Mouse (Mus musculus): ENCODE measurements around the gene Atat1. TPM values are rescaled to one million over a fixed set of nuclear protein-coding genes. Genes with fewer than 3 reads are reported as not detected.

Atat1 gene
- polyA plus RNA-seq, 1 experiment from 2014 or later: 124 TPM

DNA sequence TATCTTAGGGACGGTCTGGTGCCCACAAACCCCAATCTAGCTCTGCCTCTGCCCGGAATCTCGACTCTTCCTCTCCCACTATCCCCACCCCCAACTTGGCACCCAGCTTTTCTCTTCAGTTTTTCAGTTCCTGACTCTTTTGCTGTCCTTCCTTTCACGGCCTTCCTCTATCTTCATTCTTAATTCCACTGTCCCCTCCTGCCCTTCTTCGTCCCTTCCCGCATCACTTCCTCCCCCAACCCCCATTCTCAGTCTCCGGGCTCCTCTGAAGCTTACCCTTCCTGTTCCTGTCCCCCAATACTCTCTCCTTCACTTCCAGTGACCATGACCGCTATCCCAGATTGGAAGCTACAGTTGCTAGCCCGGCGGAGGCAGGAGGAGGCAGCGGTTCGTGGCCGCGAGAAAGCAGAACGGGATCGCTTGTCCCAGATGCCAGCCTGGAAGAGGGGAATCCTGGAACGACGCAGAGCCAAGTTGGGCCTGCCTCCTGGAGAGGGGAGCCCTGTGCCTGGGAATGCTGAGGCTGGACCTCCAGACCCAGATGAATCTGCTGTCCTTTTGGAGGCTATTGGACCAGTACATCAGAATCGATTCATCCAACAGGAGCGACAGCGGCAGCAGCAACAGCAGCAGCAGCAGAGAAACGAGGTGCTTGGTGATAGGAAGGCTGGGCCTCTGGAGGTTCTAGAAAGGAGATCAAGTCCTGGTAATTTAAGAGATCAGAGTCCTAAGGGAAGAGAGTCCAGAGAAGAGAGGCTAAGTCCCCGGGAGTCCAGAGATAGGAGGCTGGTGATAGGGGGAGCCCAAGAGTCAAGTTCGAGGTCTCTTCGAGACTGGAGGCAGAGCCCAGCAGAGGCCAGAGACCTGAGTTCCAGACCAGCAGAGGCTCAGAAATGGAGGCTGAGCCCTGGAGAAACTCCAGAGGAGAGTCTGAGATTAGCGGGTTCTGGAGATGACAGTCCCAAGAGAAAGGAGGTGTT is 42.7 kb downstream of the Atat1 start:
- Histone ChIP-seq H3K27ac (replicated peaks) (peak overlapping the region; percentile 99), H3K4me1 (peaks cover 78% of the 10 kb centered on the region), H3K9me3 (replicated peaks) (peaks cover 11% of the 10 kb centered on the region), H3K27me3 (ENCODE audit: low read depth, poor library complexity, severe bottlenecking) (no peaks in the 10 kb centered on the region), H3K4me3 (peak overlapping the region; percentile 82), H3K36me3 (peaks cover 57% of the 10 kb centered on the region)
- 13% methylated on average over 26 of the region's 26 CpGs for WGBS
- peak; percentile 46 for DNase-seq (ENCODE audit: low spot score)

DNA sequence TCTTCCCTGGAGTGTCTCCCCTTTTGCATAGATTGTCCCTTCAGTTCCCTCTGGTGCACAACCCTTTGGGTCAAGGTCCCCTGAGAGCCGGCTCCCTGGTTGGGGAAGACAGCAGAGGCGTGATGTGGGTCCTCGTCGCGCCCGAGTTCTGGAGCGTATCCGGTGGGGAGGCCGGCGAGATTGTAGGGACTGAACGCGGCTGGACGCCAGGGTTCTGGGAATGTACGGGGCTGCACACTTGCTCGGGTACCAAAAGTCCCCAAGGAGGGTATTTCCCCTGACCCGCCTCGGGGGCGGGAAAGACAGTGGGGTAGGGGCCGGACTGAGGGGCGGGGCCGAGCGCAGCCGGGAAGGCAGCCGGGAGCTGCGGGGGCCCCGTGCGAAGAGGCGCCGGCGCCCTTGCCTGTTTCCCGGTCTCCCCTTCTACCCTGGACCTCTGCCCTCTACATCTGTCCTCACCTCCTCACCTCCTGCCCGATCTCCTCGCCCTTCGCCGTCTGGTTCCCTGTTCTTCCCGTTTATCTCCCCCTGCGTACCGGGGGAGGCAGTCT is 43.5 kb downstream of the Atat1 start:
- Histone ChIP-seq H3K27ac (replicated peaks) (peak overlapping the region; percentile 99), H3K4me3 (peak overlapping the region; percentile 82), H3K36me3 (peaks cover 50% of the 10 kb centered on the region), H3K4me1 (peaks cover 77% of the 10 kb centered on the region), H3K9me3 (replicated peaks) (peaks cover 10% of the 10 kb centered on the region), H3K27me3 (ENCODE audit: low read depth, poor library complexity, severe bottlenecking) (no peaks in the 10 kb centered on the region)
- DNase-seq (ENCODE audit: low spot score): no peak
- under 1% methylated on average over 37 of the region's 38 CpGs for WGBS

DNA sequence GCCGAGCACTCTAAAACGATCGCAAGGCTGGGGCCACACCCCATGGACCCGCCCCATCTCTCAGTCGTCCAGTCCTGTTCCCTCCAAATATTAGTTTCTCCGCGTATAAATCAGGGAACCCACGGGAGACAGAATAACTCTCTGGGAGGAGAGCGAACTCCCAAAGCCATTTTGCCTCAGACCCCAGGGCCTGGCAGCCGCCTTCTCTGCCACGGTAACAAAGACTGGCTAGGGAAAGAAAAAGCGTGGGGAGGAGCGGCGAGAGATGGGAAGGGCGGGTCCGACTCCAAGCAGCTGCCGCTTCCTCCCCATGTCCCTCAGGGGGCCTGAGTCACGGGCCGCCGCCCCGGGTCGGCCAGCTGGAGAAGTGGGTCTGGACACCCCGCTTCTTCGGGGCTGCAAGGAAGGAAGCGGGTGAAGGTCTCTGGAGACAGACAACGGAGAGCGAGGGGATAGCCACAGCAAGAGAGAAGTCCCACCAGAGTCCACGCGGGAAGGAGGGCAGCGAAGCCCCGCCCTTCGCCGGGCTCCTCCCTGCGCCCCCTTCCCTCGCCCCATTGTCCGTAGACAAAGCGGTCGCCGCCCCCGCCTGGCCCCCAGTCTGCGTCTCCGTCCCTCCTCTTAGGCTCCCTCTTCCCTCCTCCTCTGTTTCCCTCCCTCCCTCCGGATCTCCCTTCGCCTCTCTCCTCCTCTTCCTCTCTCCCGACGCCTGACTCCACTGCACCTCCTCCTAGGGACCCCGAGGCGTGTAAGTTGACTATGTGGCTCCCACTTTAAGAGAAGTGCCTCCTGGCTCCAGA is 44.2 kb downstream of the Atat1 start, which contains the start of gene Ppp1r18:
Gene Ppp1r18, plus strand, starts transcription at position 113 of the 800 bp plus-strand sequence.
- Histone ChIP-seq H3K27me3 (ENCODE audit: low read depth, poor library complexity, severe bottlenecking) (no peaks in the 10 kb centered on the region), H3K36me3 (peaks cover 43% of the 10 kb centered on the region), H3K27ac (replicated peaks) (peak within 1 kb of the TSS; percentile 99), H3K4me1 (peaks cover 79% of the 10 kb centered on the region), H3K9me3 (replicated peaks) (peaks cover 3% of the 10 kb centered on the region; the same call in 1 of the 2 replicates), H3K4me3 (peak within 1 kb of the TSS; percentile 82)
- DNase-seq (ENCODE audit: low spot score): peak; percentile 92
- WGBS: under 1% methylated on average over 47 of the region's 48 CpGs

DNA sequence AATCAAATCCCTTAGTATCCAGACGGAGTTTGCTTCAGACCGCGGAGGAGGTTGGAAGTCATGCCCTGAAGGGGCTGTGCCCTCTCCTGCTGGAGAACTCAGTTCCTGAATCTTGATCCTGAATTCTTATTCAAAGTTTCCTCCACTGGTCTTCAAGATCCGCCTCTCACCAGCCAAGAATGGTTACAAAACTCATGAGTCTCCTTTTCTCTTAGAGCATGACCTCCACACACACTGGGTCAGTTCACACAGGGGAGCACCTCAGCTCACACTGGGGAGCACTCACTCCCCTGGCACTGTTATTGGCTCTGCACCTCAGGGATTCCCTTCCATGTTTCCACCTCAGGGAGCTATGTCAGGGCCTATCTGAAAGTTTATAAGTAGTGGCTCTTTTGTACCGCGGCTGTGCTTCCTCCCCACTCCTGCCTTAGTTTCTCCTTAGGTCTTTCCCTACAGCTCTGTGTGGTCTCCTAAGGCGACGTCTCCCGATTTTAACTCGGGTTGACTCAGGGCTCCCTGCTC is 45.0 kb downstream of the Atat1 start:
- no peaks in the 10 kb centered on the region for H3K9me3 ChIP-seq (replicated peaks)
- H3K4me3 ChIP-seq: peak overlapping the region; percentile 82
- H3K36me3 ChIP-seq: peaks cover 38% of the 10 kb centered on the region
- H3K4me1 ChIP-seq: peaks cover 75% of the 10 kb centered on the region
- no peaks in the 10 kb centered on the region for H3K27me3 ChIP-seq (ENCODE audit: low read depth, poor library complexity, severe bottlenecking)
- 21% methylated on average over 10 of the region's 10 CpGs for WGBS
- peak; percentile 27 for DNase-seq (ENCODE audit: low spot score)
- H3K27ac ChIP-seq (replicated peaks): peak overlapping the region; percentile 99

DNA sequence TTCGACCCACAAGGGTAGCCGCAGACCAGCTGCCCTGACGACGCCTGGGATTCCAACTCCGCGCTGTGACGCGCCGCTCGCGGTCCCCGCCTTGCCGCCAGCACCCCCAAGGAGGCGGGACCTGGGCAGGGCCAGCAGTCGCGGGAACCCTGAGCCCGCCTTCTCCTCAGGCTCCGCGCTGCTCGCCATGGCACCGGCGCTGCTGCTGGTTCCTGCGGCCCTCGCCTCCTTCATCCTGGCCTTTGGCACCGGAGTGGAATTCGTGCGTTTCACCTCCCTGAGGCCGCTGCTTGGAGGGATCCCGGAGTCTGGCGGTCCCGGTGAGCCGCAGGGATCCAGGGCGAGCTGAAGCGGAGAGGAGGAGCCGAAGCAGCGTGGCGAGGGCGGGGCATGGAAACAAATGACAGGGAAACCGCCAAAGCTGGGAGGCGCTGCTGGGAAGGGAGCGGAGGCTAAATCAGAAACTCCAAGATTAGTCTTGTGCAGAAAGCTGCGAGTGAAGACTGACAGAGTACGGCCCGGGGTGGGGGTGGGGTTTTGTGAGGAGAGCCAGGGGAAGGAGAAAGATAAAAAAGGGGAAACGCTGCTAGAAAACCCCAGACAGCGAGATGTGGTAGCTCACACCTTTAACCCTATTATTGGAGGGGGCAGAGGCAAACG is 48.5 kb downstream of the Atat1 start, which contains the start of gene Nrm:
Gene Nrm, plus strand, starts transcription at position 121 of the 660 bp plus-strand sequence.
- peak within 1 kb of the TSS; percentile 95 for H3K27ac ChIP-seq (replicated peaks)
- H3K9me3 ChIP-seq (replicated peaks): no peaks in the 10 kb centered on the region
- WGBS: under 1% methylated on average over 47 of the region's 47 CpGs
- peaks cover 39% of the 10 kb centered on the region for H3K4me1 ChIP-seq
- peak; percentile 92 for DNase-seq (ENCODE audit: low spot score)
- H3K27me3 ChIP-seq (ENCODE audit: low read depth, poor library complexity, severe bottlenecking): no peaks in the 10 kb centered on the region
- peaks cover 52% of the 10 kb centered on the region for H3K36me3 ChIP-seq
- H3K4me3 ChIP-seq: peak within 1 kb of the TSS; percentile 71

DNA sequence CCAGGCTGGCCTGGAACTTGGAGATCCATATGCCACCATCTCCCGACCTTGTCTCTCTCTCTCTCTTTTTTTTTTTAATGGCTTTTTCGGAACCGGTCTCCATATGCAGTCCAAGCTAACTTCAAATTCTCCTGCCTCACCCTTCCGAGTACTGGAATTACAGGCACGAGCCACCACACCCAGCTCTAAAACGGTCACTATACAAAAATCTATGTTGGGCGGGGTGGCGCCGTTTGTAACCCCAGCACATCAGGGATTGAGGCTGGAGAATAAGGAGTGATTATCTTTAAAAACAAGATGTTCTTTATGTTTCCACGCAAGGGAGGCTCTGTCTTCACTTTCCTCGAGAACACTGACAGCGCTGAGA is 49.1 kb downstream of the Atat1 start:
- DNase-seq (ENCODE audit: low spot score): no peak
- Histone ChIP-seq H3K4me3 (peak overlapping the region; percentile 71), H3K4me1 (peaks cover 36% of the 10 kb centered on the region), H3K27ac (replicated peaks) (peak overlapping the region; percentile 95), H3K36me3 (peaks cover 56% of the 10 kb centered on the region), H3K27me3 (ENCODE audit: low read depth, poor library complexity, severe bottlenecking) (no peaks in the 10 kb centered on the region), H3K9me3 (replicated peaks) (no peaks in the 10 kb centered on the region)
- 8% methylated on average over 12 of the region's 12 CpGs for WGBS

DNA sequence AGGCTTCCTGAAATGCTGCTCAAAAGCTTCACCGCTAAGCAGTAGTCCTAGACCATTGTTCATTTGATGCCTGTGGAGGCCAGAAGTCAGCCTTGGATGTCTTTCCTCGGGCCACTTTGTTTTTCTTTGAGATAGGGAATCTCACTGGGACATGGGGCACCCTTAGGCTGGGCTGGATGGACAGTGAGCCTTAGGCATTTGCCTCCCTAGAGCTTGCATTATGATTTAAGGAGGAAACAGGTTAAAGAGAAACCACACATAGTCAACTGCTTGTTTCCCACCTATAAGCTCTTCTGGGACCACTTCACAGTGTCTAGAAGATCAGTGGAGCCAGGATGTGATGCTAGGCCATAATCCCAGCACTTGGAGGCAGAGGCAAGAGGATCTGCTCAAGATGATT is 50.0 kb downstream of the Atat1 start:
- Histone ChIP-seq H3K27ac (replicated peaks) (no peak overlapping the region), H3K4me3 (0 out of 2 replicates have a peak overlapping the region, but pooled peaks have one; percentile 71), H3K4me1 (peaks cover 26% of the 10 kb centered on the region), H3K27me3 (ENCODE audit: low read depth, poor library complexity, severe bottlenecking) (no peaks in the 10 kb centered on the region), H3K36me3 (peaks cover 64% of the 10 kb centered on the region), H3K9me3 (replicated peaks) (no peaks in the 10 kb centered on the region)
- 68% methylated on average over 2 of the region's 2 CpGs for WGBS
- DNase-seq (ENCODE audit: low spot score): no peak

DNA sequence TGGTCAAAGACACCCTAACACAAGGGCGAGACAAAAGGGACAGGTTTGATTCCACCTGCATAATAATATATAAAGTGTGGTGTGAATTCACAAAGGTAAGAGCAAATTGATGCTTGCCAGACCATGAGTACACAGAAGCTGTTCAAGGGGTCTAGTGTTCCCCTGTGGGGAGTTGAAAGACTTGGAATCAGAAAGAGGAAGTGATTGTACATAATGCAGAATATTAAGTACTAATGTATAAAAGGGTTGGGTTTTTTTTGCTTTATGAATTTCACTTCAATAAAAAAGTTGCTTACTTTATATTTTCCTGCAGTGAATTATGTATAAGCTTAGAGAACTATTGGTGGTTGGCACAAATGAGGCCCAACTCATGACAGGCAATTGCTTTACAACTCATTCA is 50.5 kb downstream of the Atat1 start:
- H3K27me3 ChIP-seq (ENCODE audit: low read depth, poor library complexity, severe bottlenecking): no peaks in the 10 kb centered on the region

DNA sequence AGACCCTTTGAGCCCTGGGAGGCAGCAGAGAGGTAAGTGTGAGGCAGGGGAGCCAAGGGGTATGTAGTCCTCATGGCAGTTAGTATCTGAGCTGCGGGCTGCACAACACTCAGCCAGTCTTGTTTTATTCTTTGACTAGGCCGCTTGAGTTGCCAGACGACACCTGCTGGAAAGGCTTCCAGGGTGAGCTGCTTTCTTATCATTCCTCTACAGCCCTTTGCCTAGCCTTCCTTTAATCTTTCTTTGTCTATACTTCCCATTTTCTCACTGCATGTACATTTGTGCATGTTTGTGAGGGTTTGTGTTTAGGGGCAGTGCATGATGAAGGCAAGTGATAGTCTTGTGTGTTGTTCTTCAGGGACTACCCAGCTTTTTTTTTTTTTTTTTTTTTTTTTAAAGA is 58.9 kb downstream of the Atat1 start:
- no peaks in the 10 kb centered on the region for H3K27me3 ChIP-seq (ENCODE audit: low read depth, poor library complexity, severe bottlenecking)
- WGBS: 91% methylated on average over 3 of the region's 3 CpGs
- H3K36me3 ChIP-seq: peaks cover 99% of the 10 kb centered on the region
- no peaks in the 10 kb centered on the region for H3K4me1 ChIP-seq
- DNase-seq (ENCODE audit: low spot score): no peak
- H3K9me3 ChIP-seq (replicated peaks): no peaks in the 10 kb centered on the region
- no peak overlapping the region for H3K4me3 ChIP-seq
- no peak overlapping the region for H3K27ac ChIP-seq (replicated peaks)

More for the DNA sequence above, 50.5 kb downstream of the Atat1 start:
- Histone ChIP-seq H3K9me3 (replicated peaks) (no peaks in the 10 kb centered on the region), H3K36me3 (peaks cover 66% of the 10 kb centered on the region), H3K27ac (replicated peaks) (no peak overlapping the region), H3K4me1 (peaks cover 22% of the 10 kb centered on the region), H3K4me3 (no peak overlapping the region)
- no peak for DNase-seq (ENCODE audit: low spot score)
- 85% methylated on average over 1 of the region's 1 CpGs for WGBS

DNA sequence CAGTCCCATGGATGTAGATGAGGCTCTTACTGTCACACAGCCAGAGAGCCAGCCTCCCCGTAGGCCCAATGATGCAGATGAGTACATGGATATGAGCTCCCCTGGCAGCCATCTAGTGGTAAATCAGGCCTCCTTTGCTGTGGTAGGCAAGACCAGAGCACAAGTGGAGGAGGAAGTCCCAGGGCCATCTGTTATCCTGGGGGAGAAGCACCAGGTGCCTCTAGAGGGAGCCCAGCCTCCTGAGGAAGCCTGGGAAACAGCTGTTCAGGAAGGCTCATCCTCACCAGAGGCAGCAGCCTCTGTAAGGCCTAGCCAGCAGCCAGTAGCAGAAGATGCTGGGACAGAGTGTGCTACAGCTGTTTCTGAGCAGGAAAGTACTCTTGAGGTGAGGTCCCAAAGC is 61.8 kb downstream of the Atat1 start:
- no peak for DNase-seq (ENCODE audit: low spot score)
- Histone ChIP-seq H3K27me3 (ENCODE audit: low read depth, poor library complexity, severe bottlenecking) (no peaks in the 10 kb centered on the region), H3K9me3 (replicated peaks) (no peaks in the 10 kb centered on the region), H3K4me1 (peaks cover 2% of the 10 kb centered on the region), H3K27ac (replicated peaks) (no peak overlapping the region), H3K36me3 (peaks cover 94% of the 10 kb centered on the region), H3K4me3 (no peak overlapping the region; the same call in 1 of the 2 replicates)
- WGBS: 76% methylated on average over 1 of the region's 1 CpGs
